Mouse (Mus musculus) lung, embryonic 14.5 days (tissue): ENCODE data around the gene Rnaseh2a. TPM values are rescaled to one million over a fixed set of nuclear protein-coding genes. Genes with fewer than 3 reads are reported as not detected.

Experiments
- ATAC-seq: fragments of 200-750 bp; cut with Nextera tagmentation; 2 replicates; pipeline ENCODE4 v1.8.0; 2017; ENCODE audit warnings: mild to moderate bottlenecking, moderate TSS enrichment, moderate library complexity; ENCODE audit not compliant: insufficient read depth
- DNase-seq: peaks from one replicate; pipeline ENCODE4 v3.0.0-alpha.2; 2015
- H3K27ac ChIP-seq: fragments of 300-500 bp; sonication (generic); 2 replicates; pipeline ENCODE4 v1.5.1; 2014; ENCODE audit warnings: low read depth, mild to moderate bottlenecking, moderate library complexity
- H3K27me3 ChIP-seq: fragments of 300-500 bp; sonication (generic); 2 replicates; pipeline ENCODE4 v1.6.1; 2014; ENCODE audit warnings: low read length, control low read depth; ENCODE audit not compliant: insufficient read depth
- H3K36me3 ChIP-seq: fragments of 300-500 bp; sonication (generic); 2 replicates; pipeline ENCODE4 v1.6.1; 2014; ENCODE audit warnings: control low read depth; ENCODE audit not compliant: insufficient read depth
- H3K4me1 ChIP-seq: fragments of 300-500 bp; sonication (generic); 2 replicates; pipeline ENCODE4 v1.6.1; 2014; ENCODE audit warnings: antibody characterized with exemption, control low read depth; ENCODE audit not compliant: insufficient read depth
- H3K4me2 ChIP-seq: fragments of 300-500 bp; sonication (generic); 2 replicates; pipeline ENCODE4 v1.6.1; 2014; ENCODE audit warnings: mild to moderate bottlenecking
- H3K4me3 ChIP-seq: fragments of 300-500 bp; sonication (generic); 2 replicates; pipeline ENCODE4 v1.5.1; 2014; ENCODE audit warnings: low read depth, low read length
- H3K9ac ChIP-seq: fragments of 300-500 bp; sonication (generic); 2 replicates; pipeline ENCODE4 v1.6.1; 2014
- H3K9me3 ChIP-seq: fragments of 300-500 bp; sonication (generic); 2 replicates; pipeline ENCODE4 v1.6.1; 2016; ENCODE audit warnings: low read depth, low read length, control low read depth
- CTCF ChIP-seq: IDR thresholded peaks from 2 replicates; pipeline ENCODE4 v1.5.1; 2016; ENCODE audit warnings: antibody characterized with exemption, low read depth
- WGBS: fragments of 180-500 bp; shearing (Covaris S2); extraction: QIAGEN DNeasy Blood & Tissue Kit; methylation state at CpG from one replicate; pipeline ENCODE4 v1.1.7; 2014; 5-methylcytosine and 5-hydroxymethylcytosine counted together
- polyA plus RNA-seq: library from polyadenylated mRNA; unstranded; fragments of >200 nt; fragmentation: Nextera tagmentation; extraction: Ambion mirVana; gene quantifications from 2 replicates; pipeline ENCODE4 v1.2.1, GENCODE M21; 2014

Gene Rnaseh2a
- polyA plus RNA-seq, 1 experiment from 2014 or later: 121 TPM

GRCm38 (mm10) chr8:84973803-84974542 lies 4.4 kb upstream of the Rnaseh2a start:
- Histone ChIP-seq H3K4me2 (peak overlapping the region; percentile 29; the same call in 1 of the 2 replicates), H3K9me3 (no peaks in the 10 kb centered on the region), H3K27me3 (peaks cover 5% of the 10 kb centered on the region), H3K4me3 (no peak overlapping the region), H3K4me1 (peaks cover 9% of the 10 kb centered on the region), H3K27ac (no peak overlapping the region), H3K36me3 (peaks cover 47% of the 10 kb centered on the region), H3K9ac (no peak overlapping the region)
- DNase-seq (peak; percentile 89), ATAC-seq (0 out of 2 replicates have a peak, but pooled peaks have one; percentile 6)
- WGBS: 60% methylated on average over 4 of the region's 4 CpGs
- TF ChIP-seq CTCF: peak; percentile 95

DNA sequence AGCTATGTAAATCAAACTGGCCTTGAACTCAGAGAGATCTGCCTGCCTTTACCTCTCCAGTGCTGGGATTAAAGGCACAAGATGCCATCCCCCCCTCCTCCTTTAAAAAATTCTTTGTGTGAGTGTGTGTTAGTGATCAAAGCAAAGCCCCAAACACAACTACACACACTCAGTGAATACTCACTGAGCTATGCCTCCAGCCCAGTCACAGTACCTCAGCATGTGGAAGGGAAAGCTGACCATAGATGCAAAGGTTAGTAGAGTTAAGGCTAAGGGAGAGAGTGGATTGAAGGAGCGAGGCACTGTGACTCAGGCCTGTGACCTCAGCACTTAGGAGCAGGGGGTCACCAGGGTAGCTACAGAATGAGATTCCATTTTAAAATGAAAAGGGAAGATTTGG lies 3.5 kb upstream of the Rnaseh2a start:
- Histone ChIP-seq H3K36me3 (peaks cover 47% of the 10 kb centered on the region), H3K9me3 (no peaks in the 10 kb centered on the region), H3K4me1 (peaks cover 8% of the 10 kb centered on the region), H3K4me2 (no peak overlapping the region), H3K4me3 (no peak overlapping the region), H3K27me3 (peaks cover 5% of the 10 kb centered on the region), H3K9ac (no peak overlapping the region), H3K27ac (no peak overlapping the region)
- TF ChIP-seq CTCF: no peak
- ATAC-seq (no peak), DNase-seq (no peak)
- 92% methylated on average over 1 of the region's 1 CpGs for WGBS

GRCm38 (mm10) chr8:84970913-84971312 lies 1.3 kb upstream of the Rnaseh2a start:
- Histone ChIP-seq H3K4me2 (peak overlapping the region; percentile 95), H3K4me1 (peaks cover 11% of the 10 kb centered on the region), H3K27me3 (no peaks in the 10 kb centered on the region), H3K36me3 (peaks cover 49% of the 10 kb centered on the region), H3K9ac (peak overlapping the region; percentile 94), H3K27ac (peak overlapping the region; percentile 91; the same call in 1 of the 2 replicates), H3K9me3 (no peaks in the 10 kb centered on the region), H3K4me3 (peak overlapping the region; percentile 67)
- no peak for TF ChIP-seq CTCF
- no peak for DNase-seq
- 54% methylated on average over 5 of the region's 5 CpGs for WGBS
- ATAC-seq: no peak

GRCm38 (mm10) chr8:84970135-84970790 lies 696 bp upstream of the Rnaseh2a start:
- 5% methylated on average over 21 of the region's 21 CpGs for WGBS
- H3K4me2 ChIP-seq: peak overlapping the region; percentile 95
- peaks cover 49% of the 10 kb centered on the region for H3K36me3 ChIP-seq
- no peak for ATAC-seq
- TF ChIP-seq CTCF: no peak
- no peak for DNase-seq
- peak overlapping the region; percentile 91 for H3K27ac ChIP-seq
- peak overlapping the region; percentile 94 for H3K9ac ChIP-seq
- peaks cover 7% of the 10 kb centered on the region for H3K4me1 ChIP-seq
- H3K27me3 ChIP-seq: no peaks in the 10 kb centered on the region
- peak overlapping the region; percentile 67 for H3K4me3 ChIP-seq
- H3K9me3 ChIP-seq: no peaks in the 10 kb centered on the region

DNA sequence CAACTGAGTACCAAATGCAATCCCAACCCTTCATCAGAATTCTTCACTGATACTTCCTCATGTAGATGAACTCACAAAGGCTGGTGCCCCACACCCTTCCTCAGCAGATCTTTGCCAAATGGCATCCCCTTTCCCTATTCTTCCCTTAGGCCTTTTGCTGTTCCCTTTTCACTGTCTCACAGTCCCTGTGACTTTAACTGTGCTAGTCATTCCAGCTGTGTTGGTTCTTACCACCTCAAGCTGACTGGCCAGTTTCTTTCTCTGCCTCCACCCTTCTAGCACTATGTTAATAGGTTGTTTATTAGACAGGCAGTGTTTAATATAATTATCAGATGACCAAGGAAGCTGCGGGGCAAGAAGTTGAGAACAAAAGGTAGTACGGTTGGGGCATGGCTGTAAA lies 917 bp downstream of the Rnaseh2a start:
- no peaks in the 10 kb centered on the region for H3K27me3 ChIP-seq
- no peaks in the 10 kb centered on the region for H3K9me3 ChIP-seq
- TF ChIP-seq CTCF: no peak
- WGBS: 15% methylated on average over 2 of the region's 2 CpGs
- H3K9ac ChIP-seq: peak overlapping the region; percentile 94
- peaks cover 7% of the 10 kb centered on the region for H3K4me1 ChIP-seq
- DNase-seq (peak; percentile 27), ATAC-seq (no peak)
- peaks cover 35% of the 10 kb centered on the region for H3K36me3 ChIP-seq
- peak overlapping the region; percentile 91 for H3K27ac ChIP-seq
- H3K4me2 ChIP-seq: peak overlapping the region; percentile 95
- H3K4me3 ChIP-seq: peak overlapping the region; percentile 67

DNA sequence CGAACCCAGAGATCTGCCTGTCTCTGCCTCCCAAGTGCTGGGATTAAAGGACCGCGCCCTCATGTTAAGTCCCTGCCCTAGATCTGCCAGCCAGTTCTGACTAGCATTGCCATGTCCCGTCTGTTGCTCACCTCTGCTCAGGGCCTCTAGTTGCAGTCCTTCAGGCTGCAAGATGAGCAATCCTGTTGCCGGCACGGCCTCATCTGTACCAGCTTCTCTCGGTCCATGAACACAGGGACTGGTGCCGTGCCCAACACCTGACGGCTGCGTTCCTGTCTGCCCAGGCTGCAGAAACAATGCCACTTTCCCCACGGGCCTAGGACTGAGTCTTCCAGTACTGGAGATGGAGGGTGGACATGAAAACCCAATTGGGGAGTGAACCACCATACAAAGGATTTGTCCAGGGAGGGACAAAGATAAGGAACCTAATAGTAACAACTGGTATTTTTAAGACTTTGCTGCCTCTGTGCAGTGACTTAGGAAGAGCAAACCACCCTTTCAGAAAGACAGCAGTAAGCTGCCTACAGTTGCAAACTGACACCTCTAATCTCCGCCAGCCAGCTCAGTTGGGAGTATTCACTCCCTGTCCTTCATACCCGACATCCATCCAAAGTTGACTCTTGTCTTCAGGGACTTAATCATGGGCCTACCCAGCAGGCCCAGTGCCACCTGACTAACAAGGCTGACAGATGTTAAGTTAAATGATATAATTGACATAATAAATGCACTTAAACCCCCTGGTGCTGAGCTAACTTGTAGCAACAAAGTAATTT lies 1.8 kb downstream of the Rnaseh2a start:
- H3K4me2 ChIP-seq: peak overlapping the region; percentile 95
- ATAC-seq: no peak
- H3K36me3 ChIP-seq: peaks cover 31% of the 10 kb centered on the region
- 87% methylated on average over 13 of the region's 13 CpGs for WGBS
- DNase-seq: no peak
- H3K27me3 ChIP-seq: no peaks in the 10 kb centered on the region
- peak overlapping the region; percentile 67; the same call in 1 of the 2 replicates for H3K4me3 ChIP-seq
- no peak for TF ChIP-seq CTCF
- H3K9ac ChIP-seq: 0 out of 2 replicates have a peak overlapping the region, but pooled peaks have one; percentile 17
- peaks cover 7% of the 10 kb centered on the region for H3K4me1 ChIP-seq
- H3K27ac ChIP-seq: no peak overlapping the region
- H3K9me3 ChIP-seq: no peaks in the 10 kb centered on the region

GRCm38 (mm10) chr8:84966603-84967002 lies 3.0 kb downstream of the Rnaseh2a start:
- H3K9ac ChIP-seq: 0 out of 2 replicates have a peak overlapping the region, but pooled peaks have one; percentile 6
- WGBS: 19% methylated on average over 3 of the region's 3 CpGs
- TF ChIP-seq CTCF: no peak

More at GRCm38 (mm10) chr8:84966603-84967002, 3.0 kb downstream of the Rnaseh2a start:
- no peak for DNase-seq
- 0 out of 2 replicates have a peak, but pooled peaks have one; percentile 2 for ATAC-seq
- peak overlapping the region; percentile 32 for H3K27ac ChIP-seq
- H3K4me1 ChIP-seq: peaks cover 7% of the 10 kb centered on the region
- H3K4me2 ChIP-seq: peak overlapping the region; percentile 79
- H3K27me3 ChIP-seq: no peaks in the 10 kb centered on the region
- H3K4me3 ChIP-seq: no peak overlapping the region
- H3K9me3 ChIP-seq: no peaks in the 10 kb centered on the region
- peaks cover 20% of the 10 kb centered on the region for H3K36me3 ChIP-seq
